Mouse (Mus musculus): ENCODE data around the gene Camk2n2.

DNA sequence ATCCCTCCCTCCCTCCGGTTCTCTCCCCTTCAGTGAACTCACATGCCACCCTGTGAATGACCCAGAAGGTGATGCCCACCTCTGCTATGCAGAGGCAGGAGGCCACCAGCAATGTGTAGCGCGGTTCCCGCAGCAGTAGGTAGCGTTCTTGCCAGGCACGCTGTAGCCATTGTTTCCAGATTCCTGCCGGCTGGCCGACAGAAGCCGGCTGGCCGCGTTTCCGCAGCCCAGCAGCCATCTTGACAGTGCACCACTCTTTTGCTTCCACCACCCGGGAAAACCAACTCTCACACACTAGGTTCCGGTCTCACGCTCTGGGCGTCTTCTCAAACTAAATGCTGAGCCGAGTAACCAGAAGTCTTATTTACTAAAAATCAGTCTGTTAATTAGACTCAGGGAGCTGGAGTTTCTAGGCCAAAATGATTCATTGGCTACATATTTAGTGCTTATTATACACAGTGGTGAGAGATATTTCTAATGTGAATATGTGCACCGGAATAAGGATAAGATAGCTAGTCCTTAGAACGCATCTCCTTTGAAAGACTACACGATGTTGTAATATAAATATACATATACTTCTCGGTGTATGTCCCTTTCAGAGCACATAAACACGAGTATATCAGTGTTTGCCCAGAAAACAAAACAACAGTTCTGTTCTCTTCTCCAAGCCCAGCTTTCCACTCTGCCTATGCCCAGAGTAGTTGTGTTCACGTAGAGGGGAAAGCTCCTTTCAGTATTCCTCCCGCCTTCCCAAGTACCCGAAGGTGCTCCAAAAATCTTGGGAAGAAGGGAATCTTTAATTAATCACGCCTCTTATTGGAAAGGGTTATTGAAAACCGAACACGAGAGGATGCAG, 10.4 kb downstream of the Camk2n2 start:
- TF ChIP-seq EP300 (IDR thresholded peaks at IDR 0.05; ENCODE audit: low read depth), result peak; percentile 56; the same call in 1 of the 2 replicates
- TF ChIP-seq CTCF (IDR thresholded peaks at IDR 0.05; ENCODE audit: low read depth), result no peak
